Mouse (Mus musculus): ENCODE data around the gene 2310061I04Rik. TPM values are rescaled to one million over a fixed set of nuclear protein-coding genes. Genes with fewer than 3 reads are reported as not detected.

2310061I04Rik gene
- polyA plus RNA-seq, 1 experiment, result 36.9 TPM

GRCm38 (mm10) chr17:35922566-35922965, 25.3 kb upstream of the 2310061I04Rik start:
- Histone ChIP-seq H3K4me1 (ENCODE audit: control insufficient read depth, insufficient read depth, low read length) (peaks cover 28% of the 10 kb centered on the region), H3K4me3 (ENCODE audit: insufficient read depth, low read length) (no peak overlapping the region), H3K27ac (ENCODE audit: insufficient read depth, low read depth, low read length) (no peak overlapping the region)
- TF ChIP-seq POLR2A (IDR thresholded peaks at IDR 0.05; ENCODE audit: borderline replicate concordance, low read depth, low read length), result no peak
- TF ChIP-seq CTCF (IDR thresholded peaks at IDR 0.05; ENCODE audit: low read depth, low read length), result no peak

- TF ChIP-seq POLR2A (IDR thresholded peaks at IDR 0.05; ENCODE audit: borderline replicate concordance, low read depth, low read length) (no peak), CTCF (IDR thresholded peaks at IDR 0.05; ENCODE audit: low read depth, low read length) (no peak)
- peaks cover 28% of the 10 kb centered on the region for H3K4me1 ChIP-seq (ENCODE audit: control insufficient read depth, insufficient read depth, low read length)
- H3K4me3 ChIP-seq (ENCODE audit: insufficient read depth, low read length), result no peak overlapping the region
- H3K27ac ChIP-seq (ENCODE audit: insufficient read depth, low read depth, low read length), result no peak overlapping the region
Observed at GRCm38 (mm10) chr17:35921710-35922109, 24.5 kb upstream of the 2310061I04Rik start.

GRCm38 (mm10) chr17:35920862-35921562, 23.8 kb upstream of the 2310061I04Rik start:
- Histone ChIP-seq H3K4me3 (ENCODE audit: insufficient read depth, low read length) (no peak overlapping the region), H3K27ac (ENCODE audit: insufficient read depth, low read depth, low read length) (no peak overlapping the region), H3K4me1 (ENCODE audit: control insufficient read depth, insufficient read depth, low read length) (peaks cover 25% of the 10 kb centered on the region)
- TF ChIP-seq CTCF (IDR thresholded peaks at IDR 0.05; ENCODE audit: low read depth, low read length) (no peak), POLR2A (IDR thresholded peaks at IDR 0.05; ENCODE audit: borderline replicate concordance, low read depth, low read length) (no peak)

GRCm38 (mm10) chr17:35920384-35920783, 23.2 kb upstream of the 2310061I04Rik start:
- H3K4me1 ChIP-seq (ENCODE audit: control insufficient read depth, insufficient read depth, low read length), result peaks cover 25% of the 10 kb centered on the region
- H3K27ac ChIP-seq (ENCODE audit: insufficient read depth, low read depth, low read length), result no peak overlapping the region
- H3K4me3 ChIP-seq (ENCODE audit: insufficient read depth, low read length), result no peak overlapping the region
- TF ChIP-seq POLR2A (IDR thresholded peaks at IDR 0.05; ENCODE audit: borderline replicate concordance, low read depth, low read length) (no peak), CTCF (IDR thresholded peaks at IDR 0.05; ENCODE audit: low read depth, low read length) (no peak)

GRCm38 (mm10) chr17:35919864-35920301, 22.7 kb upstream of the 2310061I04Rik start:
- Histone ChIP-seq H3K4me1 (ENCODE audit: control insufficient read depth, insufficient read depth, low read length) (peaks cover 25% of the 10 kb centered on the region), H3K4me3 (ENCODE audit: insufficient read depth, low read length) (no peak overlapping the region), H3K27ac (ENCODE audit: insufficient read depth, low read depth, low read length) (0 out of 2 replicates have a peak overlapping the region, but pooled peaks have one; percentile 3)
- no peak for TF ChIP-seq CTCF (IDR thresholded peaks at IDR 0.05; ENCODE audit: low read depth, low read length)

- H3K27ac ChIP-seq (ENCODE audit: insufficient read depth, low read depth, low read length), result peak overlapping the region; percentile 99
- H3K4me1 ChIP-seq (ENCODE audit: control insufficient read depth, insufficient read depth, low read length), result peaks cover 30% of the 10 kb centered on the region
- H3K4me3 ChIP-seq (ENCODE audit: insufficient read depth, low read length), result peak overlapping the region; percentile 61
- no peak for TF ChIP-seq POLR2A (IDR thresholded peaks at IDR 0.05; ENCODE audit: borderline replicate concordance, low read depth, low read length)
- TF ChIP-seq CTCF (IDR thresholded peaks at IDR 0.05; ENCODE audit: low read depth, low read length), result no peak
Observed at GRCm38 (mm10) chr17:35919060-35919715, 22.0 kb upstream of the 2310061I04Rik start.

GRCm38 (mm10) chr17:35918276-35919059, 21.2 kb upstream of the 2310061I04Rik start:
- TF ChIP-seq CTCF (IDR thresholded peaks at IDR 0.05; ENCODE audit: low read depth, low read length), result no peak
- no peak for TF ChIP-seq POLR2A (IDR thresholded peaks at IDR 0.05; ENCODE audit: borderline replicate concordance, low read depth, low read length)
- peaks cover 30% of the 10 kb centered on the region for H3K4me1 ChIP-seq (ENCODE audit: control insufficient read depth, insufficient read depth, low read length)
- H3K27ac ChIP-seq (ENCODE audit: insufficient read depth, low read depth, low read length), result peak overlapping the region; percentile 99
- H3K4me3 ChIP-seq (ENCODE audit: insufficient read depth, low read length), result peak overlapping the region; percentile 83

GRCm38 (mm10) chr17:35917463-35918251, 20.4 kb upstream of the 2310061I04Rik start:
- TF ChIP-seq POLR2A (IDR thresholded peaks at IDR 0.05; ENCODE audit: borderline replicate concordance, low read depth, low read length) (no peak), CTCF (IDR thresholded peaks at IDR 0.05; ENCODE audit: low read depth, low read length) (no peak)
- Histone ChIP-seq H3K4me1 (ENCODE audit: control insufficient read depth, insufficient read depth, low read length) (peaks cover 30% of the 10 kb centered on the region), H3K27ac (ENCODE audit: insufficient read depth, low read depth, low read length) (peak overlapping the region; percentile 98), H3K4me3 (ENCODE audit: insufficient read depth, low read length) (peak overlapping the region; percentile 83)

GRCm38 (mm10) chr17:35917143-35917462, 19.9 kb upstream of the 2310061I04Rik start:
- peak overlapping the region; percentile 83 for H3K4me3 ChIP-seq (ENCODE audit: insufficient read depth, low read length)
- H3K4me1 ChIP-seq (ENCODE audit: control insufficient read depth, insufficient read depth, low read length), result peaks cover 27% of the 10 kb centered on the region
- TF ChIP-seq POLR2A (IDR thresholded peaks at IDR 0.05; ENCODE audit: borderline replicate concordance, low read depth, low read length) (no peak), CTCF (IDR thresholded peaks at IDR 0.05; ENCODE audit: low read depth, low read length) (no peak)
- H3K27ac ChIP-seq (ENCODE audit: insufficient read depth, low read depth, low read length), result peak overlapping the region; percentile 98

All from bone marrow macrophage, adult 2 months (primary cell).